Mouse (Mus musculus) pancreas, adult 10 weeks (tissue): Measurements from ENCODE around the gene Tacc2. TPM values are rescaled to one million over a fixed set of nuclear protein-coding genes. Genes with fewer than 3 reads are reported as not detected.

ENCODE experiments used
- polyA plus RNA-seq: library from polyadenylated mRNA; stranded (reverse); fragments of 350-450 nt; fragmentation: Illumina TruSeq; extraction: RNeasy Lipid Tissue Mini Kit (QIAGEN cat#74804); gene quantifications from one replicate; pipeline ENCODE4 v1.2.3, GENCODE M21; 2015; ENCODE audit warnings: low read depth, low replicate concordance; ENCODE audit not compliant: insufficient read depth

The Tacc2 gene
- 14.1 TPM for polyA plus RNA-seq

GRCm38 (mm10) chr7:130577388-130578003 is at the start of gene Tacc2:
TSS of gene Tacc2 (plus strand) at chr7:130577438.

GRCm38 (mm10) chr7:130572821-130573220 is 4.4 kb upstream of the Tacc2 start, which contains the start of gene Nsmce4a:
TSS of gene Nsmce4a (minus strand) at chr7:130573118.

GRCm38 (mm10) chr7:130773914-130774630 is 196.8 kb downstream of the Tacc2 start, which contains the start of gene Btbd16:
TSS of gene Btbd16 (plus strand) at chr7:130774069.

Other genes with a start within 250 kb of the Tacc2 start
- 4.9 TPM for gene Ate1, start 57.1 kb upstream of the Tacc2 start, polyA plus RNA-seq
- 12.8 TPM for gene Nsmce4a, start 4.3 kb upstream of the Tacc2 start, polyA plus RNA-seq
- gene Btbd16, start 196.6 kb downstream of the Tacc2 start, polyA plus RNA-seq = not detected